Mouse (Mus musculus) spleen, adult 2 months (tissue): ENCODE measurements at regions not wholly inside any gene's neighbourhood (a gene's known extent, or its start where the extent isn't known, plus 50 kb on each side); places are given as distances from the start of the nearest gene placed in this dataset.

Source experiments
- DNase-seq, 2 experiments: peaks; one replicate each; pipeline versions ENCODE4 v3.0.0 to v3.0.0-alpha.2; 2012 to 2021; ENCODE audit warnings: low spot score in 2 of 2, low read depth in 1 of 2
- H3K27ac ChIP-seq: fragments of 200-500 bp; 2 replicates; pipeline ENCODE4 v1.5.1; 2012; ENCODE audit warnings: low read length, inconsistent platforms; ENCODE audit not compliant: insufficient read depth
- H3K27me3 ChIP-seq: fragments of 200-500 bp; 2 replicates; pipeline ENCODE4 v1.6.1; 2012; ENCODE audit warnings: mild to moderate bottlenecking, moderate library complexity, low read length, inconsistent platforms; ENCODE audit not compliant: control insufficient read depth, insufficient read depth
- H3K36me3 ChIP-seq: fragments of 200-500 bp; 2 replicates; pipeline ENCODE4 v1.6.1; 2012; ENCODE audit warnings: mild to moderate bottlenecking, low read length, inconsistent platforms; ENCODE audit not compliant: control insufficient read depth, insufficient read depth
- H3K4me1 ChIP-seq: fragments of 200-500 bp; 2 replicates; pipeline ENCODE4 v1.6.1; 2011; ENCODE audit warnings: inconsistent platforms; ENCODE audit not compliant: control insufficient read depth, insufficient read depth, insufficient read length
- H3K4me3 ChIP-seq: fragments of 200-500 bp; 2 replicates; pipeline ENCODE4 v1.5.1; 2011; ENCODE audit warnings: mild to moderate bottlenecking, inconsistent platforms; ENCODE audit not compliant: insufficient read depth, insufficient read length; ENCODE audit errors: extremely low read depth
- CTCF ChIP-seq: fragments of 200-500 bp; IDR thresholded peaks from 2 replicates; pipeline ENCODE4 v1.5.1; 2011; ENCODE audit warnings: mild to moderate bottlenecking, inconsistent platforms; ENCODE audit not compliant: insufficient read depth, insufficient read length, insufficient replicate concordance; ENCODE audit errors: extremely low read depth
- POLR2A ChIP-seq: fragments of 200-500 bp; IDR thresholded peaks from 2 replicates; pipeline ENCODE4 v1.6.1; 2011; ENCODE audit warnings: low read depth, low read length, inconsistent platforms
- WGBS: fragments of 180-500 bp; shearing (Covaris S2); methylation state at CpG from one replicate; pipeline ENCODE4 v1.1.7; 2018; 5-methylcytosine and 5-hydroxymethylcytosine counted together

DNA sequence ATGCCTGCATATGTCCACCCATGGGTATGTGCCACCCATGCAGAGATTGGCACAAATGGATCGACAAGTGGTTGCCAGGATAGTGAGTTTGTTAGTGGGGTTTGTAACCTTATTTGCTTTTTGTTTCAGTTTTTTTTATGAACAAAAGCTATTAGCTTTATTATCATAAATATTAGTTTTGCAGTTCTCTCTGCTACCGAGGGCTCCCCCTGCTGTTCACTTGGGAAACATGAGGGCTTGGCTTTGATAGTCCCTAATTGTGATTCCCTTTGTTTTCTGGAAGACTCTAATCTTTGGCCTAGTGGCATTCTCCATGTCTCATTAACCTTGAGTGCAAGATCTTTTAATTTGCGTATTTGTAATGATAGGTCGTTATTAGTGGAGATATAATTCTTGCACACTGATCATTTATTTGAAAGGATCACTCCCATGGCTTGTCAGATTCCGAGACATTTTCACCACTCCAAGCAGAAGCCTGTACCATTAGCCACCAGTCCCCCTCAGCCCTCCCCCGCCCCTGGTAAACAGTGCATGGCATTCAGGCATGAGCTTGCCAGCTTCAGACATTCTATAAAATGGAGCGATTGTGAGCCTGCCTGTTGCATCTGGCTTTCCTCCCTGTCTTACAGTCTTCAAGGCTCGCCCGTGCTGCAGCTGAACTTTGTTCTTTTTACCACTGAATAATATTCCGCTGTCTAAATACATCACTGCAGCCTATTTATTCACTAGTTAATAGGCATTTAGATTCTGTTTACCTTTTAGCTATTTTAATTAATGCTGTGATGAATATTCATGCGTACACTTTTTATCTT lies 249.9 kb upstream of the Rnaseh2b start:
- Histone ChIP-seq H3K27me3 (no peaks in the 10 kb centered on the region), H3K4me3 (no peak overlapping the region), H3K4me1 (no peaks in the 10 kb centered on the region), H3K36me3 (no peaks in the 10 kb centered on the region), H3K27ac (no peak overlapping the region)
- peak; percentile 2 to 47 for DNase-seq
- no peak for TF ChIP-seq CTCF
- no peak for TF ChIP-seq POLR2A
- 75% methylated on average over 11 of the region's 11 CpGs for WGBS

- 92% methylated on average over 4 of the region's 4 CpGs for WGBS
- H3K27ac ChIP-seq = no peak overlapping the region
- no peaks in the 10 kb centered on the region for H3K27me3 ChIP-seq
- H3K36me3 ChIP-seq = no peaks in the 10 kb centered on the region
- DNase-seq = no peak
- H3K4me3 ChIP-seq = no peak overlapping the region
- no peaks in the 10 kb centered on the region for H3K4me1 ChIP-seq
- TF ChIP-seq POLR2A = no peak
- TF ChIP-seq CTCF = no peak
These were observed 249.3 kb upstream of the Rnaseh2b start for GRCm38 (mm10) chr14:62043117-62043422.

- TF ChIP-seq CTCF (no peak), POLR2A (no peak)
- Histone ChIP-seq H3K4me3 (no peak overlapping the region), H3K27ac (no peak overlapping the region), H3K4me1 (no peaks in the 10 kb centered on the region), H3K27me3 (no peaks in the 10 kb centered on the region), H3K36me3 (no peaks in the 10 kb centered on the region)
- DNase-seq = no peak
- 87% methylated on average over 6 of the region's 6 CpGs for WGBS
These were observed 241.4 kb upstream of the Rnaseh2b start for GRCm38 (mm10) chr14:62050941-62051340.

- WGBS = 25% methylated on average over 1 of the region's 1 CpGs
These were observed 240.5 kb upstream of the Rnaseh2b start for GRCm38 (mm10) chr14:62051923-62052322.

GRCm38 (mm10) chr14:62053004-62053403 lies 239.4 kb upstream of the Rnaseh2b start:
- no peak for TF ChIP-seq POLR2A
- no peak for TF ChIP-seq CTCF
- H3K36me3 ChIP-seq = no peaks in the 10 kb centered on the region
- no peak overlapping the region for H3K4me3 ChIP-seq
- no peaks in the 10 kb centered on the region for H3K27me3 ChIP-seq
- H3K4me1 ChIP-seq = no peaks in the 10 kb centered on the region
- WGBS = 92% methylated on average over 6 of the region's 6 CpGs
- H3K27ac ChIP-seq = no peak overlapping the region
- DNase-seq = no peak

More at GRCm38 (mm10) chr14:62051923-62052322, 240.5 kb upstream of the Rnaseh2b start:
- DNase-seq = no peak
- TF ChIP-seq CTCF = no peak
- no peak for TF ChIP-seq POLR2A
- no peak overlapping the region for H3K27ac ChIP-seq
- H3K36me3 ChIP-seq = no peaks in the 10 kb centered on the region
- no peak overlapping the region for H3K4me3 ChIP-seq
- H3K27me3 ChIP-seq = no peaks in the 10 kb centered on the region
- no peaks in the 10 kb centered on the region for H3K4me1 ChIP-seq

DNA sequence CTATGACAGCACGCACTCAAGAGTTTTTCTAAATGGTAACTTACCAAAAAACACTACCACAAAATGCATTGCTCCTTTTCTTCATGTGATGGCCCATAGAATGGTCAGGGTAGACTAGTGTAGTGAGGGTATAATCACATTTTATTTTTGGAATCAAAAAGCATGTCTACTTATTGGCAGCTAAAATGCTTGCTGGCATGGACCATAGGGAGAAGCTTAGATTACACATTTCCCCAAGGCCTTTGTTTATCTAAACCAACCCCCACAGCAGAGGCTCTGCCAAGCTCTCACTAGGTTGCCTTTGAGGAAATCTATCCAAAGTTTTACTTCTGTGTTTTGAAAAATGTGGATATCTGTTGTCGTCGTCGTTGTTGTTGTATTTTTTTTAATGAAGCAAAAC lies 235.3 kb upstream of the Rnaseh2b start:
- Histone ChIP-seq H3K4me3 (no peak overlapping the region), H3K27ac (no peak overlapping the region), H3K36me3 (no peaks in the 10 kb centered on the region), H3K4me1 (no peaks in the 10 kb centered on the region), H3K27me3 (no peaks in the 10 kb centered on the region)
- WGBS = 90% methylated on average over 4 of the region's 4 CpGs
- DNase-seq = no peak
- no peak for TF ChIP-seq POLR2A
- TF ChIP-seq CTCF = no peak

DNA sequence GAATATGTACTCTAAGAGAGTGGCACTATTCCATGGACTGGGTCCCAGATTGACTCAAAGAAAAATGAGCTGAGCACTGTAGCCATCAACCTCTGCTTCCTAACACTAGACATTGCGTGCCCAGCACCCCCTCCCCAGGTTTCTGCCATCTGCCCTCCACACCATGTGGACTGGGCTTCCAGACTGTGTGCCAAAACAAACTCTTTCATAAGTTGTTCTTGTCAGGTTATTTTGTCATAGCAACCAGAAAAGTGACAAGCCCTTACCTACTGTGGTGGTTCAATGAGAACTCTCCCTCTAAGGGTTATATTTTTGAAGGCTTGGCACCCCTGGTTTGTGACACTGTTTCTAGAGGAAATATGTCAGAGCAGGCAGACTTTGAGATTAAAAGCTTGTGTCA lies 234.3 kb upstream of the Rnaseh2b start:
- TF ChIP-seq CTCF (no peak), POLR2A (no peak)
- Histone ChIP-seq H3K27ac (no peak overlapping the region), H3K4me3 (no peak overlapping the region), H3K4me1 (no peaks in the 10 kb centered on the region), H3K27me3 (no peaks in the 10 kb centered on the region), H3K36me3 (no peaks in the 10 kb centered on the region)
- DNase-seq = no peak
- WGBS = 96% methylated on average over 1 of the region's 1 CpGs
